Mouse (Mus musculus) 3T3-L1 (cell line): ENCODE data around the gene Ssr2.
"Not testable (repeated sequence)": the region's sequence is repeated elsewhere in the genome, so short reads cannot be mapped to it uniquely, and the experiment has no call there.

ENCODE experiments used
- DNase-seq: peaks from one replicate; pipeline ENCODE4 v3.0.0-alpha.2; 2015; ENCODE audit warnings: low read depth, low spot score

Gene Ssr2

GRCm38 (mm10) chr3:88563966-88564365 lies 11.7 kb upstream of the Ssr2 start:
- DNase-seq, result no peak

- no peak for DNase-seq
Measured at GRCm38 (mm10) chr3:88566116-88566515, 9.6 kb upstream of the Ssr2 start.

- no peak for DNase-seq
Measured at GRCm38 (mm10) chr3:88566536-88567061, 9.1 kb upstream of the Ssr2 start.

DNA sequence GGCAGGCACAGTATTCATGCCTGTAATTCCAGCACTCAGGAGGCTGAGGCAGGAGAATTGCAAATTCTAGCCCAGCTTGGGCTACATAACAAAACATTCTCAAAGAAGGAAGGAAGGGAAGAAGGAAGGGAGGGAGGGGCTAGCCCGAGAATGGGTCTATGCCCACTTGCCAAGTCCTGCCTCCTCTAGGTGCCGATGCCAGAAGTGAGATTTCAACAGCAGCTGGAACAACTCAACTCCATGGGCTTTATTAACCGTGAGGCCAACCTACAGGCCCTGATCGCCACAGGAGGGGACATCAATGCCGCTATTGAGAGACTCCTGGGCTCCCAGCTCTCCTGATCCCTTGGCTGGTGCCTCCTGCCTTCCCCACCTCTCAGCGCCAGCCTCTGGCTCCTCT lies 7.8 kb upstream of the Ssr2 start:
- DNase-seq, result no peak

GRCm38 (mm10) chr3:88568615-88569014 lies 7.1 kb upstream of the Ssr2 start:
- DNase-seq, result no peak

- DNase-seq, result no peak
Measured at GRCm38 (mm10) chr3:88569093-88569492, 6.6 kb upstream of the Ssr2 start.

DNA sequence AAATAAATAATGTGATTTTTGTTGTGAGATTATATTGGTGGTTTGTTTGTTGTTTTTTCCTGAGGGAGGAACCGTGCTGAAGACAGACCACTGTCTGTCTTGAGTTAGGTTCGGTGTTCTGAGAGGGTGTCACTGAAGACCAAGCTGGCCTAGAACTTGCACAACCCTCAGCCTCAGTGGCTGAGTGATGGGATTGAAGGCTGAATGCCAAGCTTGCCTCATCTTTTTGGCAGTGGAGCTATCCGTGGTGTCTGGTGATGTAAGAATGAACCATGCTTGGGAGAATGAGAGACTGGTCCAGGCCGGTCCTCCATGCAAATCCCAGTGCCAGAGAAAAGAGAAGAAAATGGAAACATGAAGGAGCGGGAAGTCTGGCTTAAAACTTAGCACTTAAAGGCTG lies 6.0 kb upstream of the Ssr2 start:
- no peak for DNase-seq

GRCm38 (mm10) chr3:88570341-88570740 lies 5.3 kb upstream of the Ssr2 start:
- DNase-seq, result no peak

DNA sequence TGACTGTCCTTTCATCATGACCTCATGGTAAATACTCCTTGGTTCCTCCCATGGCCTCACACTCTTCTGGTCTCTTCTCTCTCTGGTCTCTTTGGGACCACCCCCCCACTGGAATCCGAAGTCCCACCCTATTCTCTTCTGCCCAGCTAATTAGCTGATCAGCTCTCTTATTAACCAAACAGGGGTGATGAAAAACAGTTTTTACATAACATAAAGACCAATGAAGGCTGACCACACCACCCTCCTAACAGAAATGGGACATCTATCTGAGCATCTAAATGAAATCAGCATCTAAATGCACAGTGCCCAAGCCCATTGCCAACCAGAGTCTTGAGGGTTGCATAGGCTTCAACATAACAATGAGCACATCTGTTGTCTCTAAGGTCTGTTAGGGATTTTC lies 3.8 kb upstream of the Ssr2 start:
- no peak for DNase-seq

DNA sequence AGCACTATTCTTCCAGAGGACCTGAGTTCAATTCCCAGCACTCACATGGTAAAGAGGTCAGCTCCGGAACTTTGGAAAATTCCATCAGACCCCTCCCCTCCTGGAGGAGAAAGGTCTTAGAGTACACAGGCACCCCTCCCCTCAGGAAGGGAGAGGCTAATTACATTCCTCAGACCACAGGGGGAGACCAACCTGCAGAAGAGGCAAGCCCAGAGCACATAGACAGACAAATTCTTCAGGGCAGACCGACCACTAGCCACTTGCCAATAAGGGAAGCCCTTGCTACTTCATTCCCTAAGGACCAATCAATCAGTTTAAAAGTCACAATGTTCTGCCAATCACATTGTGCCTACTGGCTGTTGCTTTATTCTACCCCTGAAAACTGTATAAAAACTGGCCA lies 2.8 kb upstream of the Ssr2 start:
- DNase-seq, result no peak

- no peak for DNase-seq
Measured at GRCm38 (mm10) chr3:88573810-88574209, 1.9 kb upstream of the Ssr2 start.

DNA sequence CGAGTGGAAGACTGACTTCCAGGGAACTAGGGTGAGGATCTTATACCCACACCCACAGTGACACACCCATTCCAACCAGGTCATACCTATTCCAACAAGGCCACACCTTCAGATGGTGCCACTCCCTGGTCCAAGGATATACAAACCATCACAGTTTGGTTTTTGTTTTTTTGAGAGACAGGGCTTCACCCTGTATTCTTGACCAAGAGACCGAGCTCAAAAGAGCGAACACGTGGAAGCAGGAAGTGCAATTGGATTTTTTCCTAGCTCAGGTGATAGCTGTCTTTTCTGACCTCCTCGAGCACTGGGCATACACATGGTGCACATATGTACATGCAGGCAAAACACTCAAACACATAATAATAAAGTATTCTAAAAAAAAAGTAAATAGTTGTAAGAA lies 2.2 kb downstream of the Ssr2 start:
- not testable (repeated sequence) for DNase-seq

GRCm38 (mm10) chr3:88578498-88579424 lies 3.1 kb downstream of the Ssr2 start:
- DNase-seq, result no peak

GRCm38 (mm10) chr3:88579454-88580117 lies 3.9 kb downstream of the Ssr2 start:
- peak; percentile 91 for DNase-seq

- no peak for DNase-seq
Measured at GRCm38 (mm10) chr3:88585769-88586168, 10.1 kb downstream of the Ssr2 start.

GRCm38 (mm10) chr3:88586640-88587039 lies 11.0 kb downstream of the Ssr2 start:
- no peak for DNase-seq

DNA sequence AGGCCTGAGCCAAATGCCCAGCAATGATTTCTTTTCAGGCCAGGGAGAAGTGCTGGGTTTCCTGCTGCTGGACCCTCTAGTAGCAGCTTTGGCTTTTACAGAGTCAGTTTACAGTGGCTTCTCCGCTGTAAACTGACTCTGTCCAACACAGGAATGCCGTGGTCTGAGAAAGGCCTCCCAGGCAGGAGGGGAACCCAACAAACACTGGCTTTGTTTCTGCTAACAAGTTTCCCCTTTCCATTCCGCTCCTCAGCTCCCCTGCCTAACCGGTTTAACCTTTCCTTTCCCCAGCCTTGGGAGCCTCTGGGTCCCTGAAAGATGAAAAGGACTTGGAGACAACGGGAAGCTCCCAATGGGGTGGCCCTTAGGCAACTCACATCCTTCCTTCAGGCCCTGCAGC lies 14.6 kb downstream of the Ssr2 start:
- DNase-seq, result peak; percentile 51

DNA sequence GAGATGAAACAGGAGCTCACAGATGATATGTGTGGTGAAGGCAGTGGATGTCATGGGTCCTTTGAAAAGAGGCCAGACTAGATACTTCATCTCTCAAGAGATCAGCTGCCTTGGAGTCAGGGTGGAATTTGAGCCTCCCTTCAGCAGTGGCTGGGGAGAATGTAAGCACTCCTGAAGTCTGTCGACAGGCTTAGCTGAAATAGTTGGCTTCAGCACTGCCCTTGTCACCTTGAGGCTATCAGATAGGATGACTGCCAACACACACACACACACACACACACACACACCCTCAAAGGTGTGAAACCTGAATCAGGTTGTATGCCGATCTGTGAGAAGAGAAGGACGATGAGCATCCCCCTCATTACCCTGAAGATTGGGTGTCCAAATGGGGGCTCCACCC lies 15.4 kb downstream of the Ssr2 start:
- no peak for DNase-seq

DNA sequence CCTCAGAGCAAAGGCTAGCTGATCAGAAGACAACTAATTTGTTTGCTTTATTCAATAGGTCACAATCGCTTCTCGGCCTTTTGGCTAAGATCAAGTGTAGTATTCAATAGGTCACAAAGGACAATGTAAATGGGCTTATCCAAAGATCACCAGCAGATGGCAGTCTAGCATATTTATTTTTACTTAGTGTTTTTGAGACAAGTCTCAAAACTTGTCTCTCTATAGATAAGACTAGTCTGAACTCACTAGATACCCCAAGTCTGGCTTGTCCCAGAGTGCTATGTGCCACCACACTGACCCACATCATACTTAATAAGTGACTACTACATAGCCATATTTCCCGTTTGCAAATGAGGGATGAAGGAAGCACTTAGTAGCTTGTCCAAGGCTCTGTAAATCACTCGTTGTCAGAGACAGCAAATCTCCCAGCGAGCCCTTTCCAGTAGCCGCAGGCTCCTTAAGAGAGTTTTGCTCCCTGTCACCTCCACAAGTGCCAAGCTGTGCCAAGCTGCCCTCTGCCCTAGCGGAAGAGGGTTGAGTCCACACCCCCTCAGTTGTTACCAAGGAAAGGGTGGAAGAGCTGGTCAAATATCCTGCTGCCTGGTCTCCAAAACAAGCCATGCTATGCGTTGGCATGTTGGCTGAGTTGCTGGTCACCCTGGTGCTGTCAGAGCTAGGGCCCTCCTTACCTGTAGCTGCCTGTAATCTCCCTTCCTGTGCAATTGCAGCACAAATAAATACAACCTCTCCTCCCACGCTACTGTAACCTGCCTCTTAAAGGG lies 16.5 kb downstream of the Ssr2 start:
- peak; percentile 88 for DNase-seq

DNA sequence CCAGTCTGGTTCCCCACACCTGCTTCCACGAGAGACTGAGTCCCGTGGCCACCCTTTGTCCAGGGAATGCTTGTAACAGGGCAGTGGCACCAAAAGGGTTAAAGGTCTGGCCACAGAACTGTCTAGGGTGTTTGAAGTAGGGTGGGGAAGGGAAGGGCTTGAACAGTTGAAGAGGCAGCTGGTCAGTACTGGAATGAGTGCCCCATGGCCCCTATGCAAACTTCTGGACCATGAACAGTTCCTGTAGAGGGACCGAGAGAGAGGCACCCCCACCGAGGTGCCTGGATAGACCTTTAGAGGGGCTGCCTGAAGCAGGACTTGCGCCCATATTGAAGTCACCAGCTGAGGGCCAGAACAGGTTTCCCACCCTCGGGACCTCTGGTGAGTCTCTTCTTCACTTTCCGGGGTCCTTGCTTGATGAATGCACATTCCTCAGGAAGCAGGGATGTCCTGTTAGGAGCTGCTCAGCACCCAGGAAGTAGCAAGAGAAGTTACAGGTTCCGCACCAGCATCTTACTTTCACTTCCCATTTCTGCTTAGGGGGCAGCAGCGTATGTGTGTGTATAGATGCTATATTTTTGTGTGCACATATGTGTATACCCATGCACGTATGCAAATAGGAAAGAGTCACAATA lies 17.4 kb downstream of the Ssr2 start:
- no peak for DNase-seq

GRCm38 (mm10) chr3:88593893-88594580 lies 18.4 kb downstream of the Ssr2 start:
- DNase-seq, result peak; percentile 86
